Mouse (Mus musculus) liver, adult 2 months (tissue): ENCODE results near the gene Unc13b.

Source experiments
- CTCF ChIP-seq: fragments of 200-500 bp; IDR thresholded peaks from 2 replicates; pipeline ENCODE4 v1.5.1; 2011; ENCODE audit warnings: low read depth, low read length, control low read depth
- POLR2A ChIP-seq: fragments of 200-500 bp; IDR thresholded peaks from 2 replicates; pipeline ENCODE4 v1.6.1; 2011; ENCODE audit warnings: low read length, control low read depth; ENCODE audit not compliant: insufficient read depth; ENCODE audit errors: extremely low read depth

DNA sequence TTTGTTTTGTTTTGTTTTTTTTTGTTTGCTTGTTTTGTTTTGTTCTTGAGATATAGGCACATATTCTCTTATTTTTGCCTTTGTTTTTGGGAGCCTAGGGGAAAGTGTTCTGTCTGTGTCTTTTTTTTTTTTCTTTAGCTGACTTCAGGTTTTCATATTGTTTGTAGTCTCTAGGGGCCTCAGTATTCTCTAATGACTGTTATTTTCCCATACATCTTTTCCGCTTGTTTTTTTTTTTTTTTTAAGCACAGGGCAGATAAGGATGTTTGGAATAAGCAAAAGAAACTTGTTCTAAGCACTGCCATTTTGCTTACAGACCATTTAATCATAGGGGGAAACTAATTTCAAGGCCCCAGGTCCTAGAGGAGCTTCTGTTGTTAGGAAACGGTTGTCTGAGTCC lies 23.7 kb downstream of the Unc13b start:
- TF ChIP-seq POLR2A (no peak), CTCF (no peak)
